Mouse (Mus musculus) C2C12 (cell line): ENCODE measurements around the gene Pafah1b2.

ENCODE experiments used
- CTCF ChIP-seq: IDR thresholded peaks from one replicate; pipeline ENCODE4 v1.5.1; 2011; ENCODE audit not compliant: control insufficient read depth, insufficient read depth, insufficient read length
- MAX ChIP-seq: IDR thresholded peaks from one replicate; pipeline ENCODE4 v1.6.1; 2011; ENCODE audit warnings: mild to moderate bottlenecking, control low read depth
- MYOD1 ChIP-seq: IDR thresholded peaks from one replicate; pipeline ENCODE4 v1.6.1; 2011; ENCODE audit warnings: low read depth; ENCODE audit not compliant: control insufficient read depth, insufficient read length
- MYOG ChIP-seq: IDR thresholded peaks from one replicate; pipeline ENCODE4 v1.6.1; 2011; ENCODE audit not compliant: control insufficient read depth, insufficient read length; ENCODE audit errors: extremely low read depth

GRCm38 (mm10) chr9:45999009-45999408 is 13.5 kb downstream of the Pafah1b2 start:
- TF ChIP-seq CTCF = no peak
- no peak for TF ChIP-seq MYOG
- no peak for TF ChIP-seq MYOD1
- TF ChIP-seq MAX = no peak
